In genomic region chr5:147860449-147861261, GRCm38 (mm10) we compare ENCODE assay signal across 8 mouse cellular contexts. TPM values are rescaled to one million over a fixed set of nuclear protein-coding genes. Genes with fewer than 3 reads are reported as not detected.
DNase-seq lines count a peak whose midpoint lies in the region; ATAC-seq lines count a peak whose summit lies in the region.

Pomp (plus strand) TSS chr5:147860461.

- H3K4me1 ChIP-seq in hindbrain, embryonic 16.5 days (ENCODE audit: control insufficient read depth, insufficient read depth, low read depth, low read length): peaks cover 17% of the 10 kb centered on the region

- H3K36me3 ChIP-seq in hindbrain, embryonic 16.5 days (ENCODE audit: control insufficient read depth, insufficient read depth, low read length): peaks cover 15% of the 10 kb centered on the region
- H3K36me3 ChIP-seq in macrophage (ENCODE audit: inconsistent target): peaks cover 24% of the 10 kb centered on the region

- peak; percentile 89 for DNase-seq in T-cell, adult 2 months (ENCODE audit: low spot score)
- peak; percentile 82 to 86 for DNase-seq in cerebellum, postnatal 36 days
- peak; percentile 89 for DNase-seq in gastrocnemius, adult 18-20 months (ENCODE audit: low spot score)
- peak; percentile 90 to 95 for DNase-seq in left cerebral cortex, adult 18-20 months (ENCODE audit: low spot score in 2 of 2)
- DNase-seq in right cerebral cortex, adult 18-20 months: peak; percentile 95
- DNase-seq in urinary bladder, postnatal 10 days (ENCODE audit: low spot score): peak; percentile 61

- peak within 1 kb of the TSS; percentile 79 for H3K27ac ChIP-seq in hindbrain, embryonic 16.5 days (ENCODE audit: low read depth, low read length)
- H3K27ac ChIP-seq in macrophage: peak within 1 kb of the TSS; percentile 80

- peaks cover 50% of the 10 kb centered on the region for H3K79me2 ChIP-seq in macrophage (ENCODE audit: inconsistent target)

- H3K9me3 ChIP-seq in hindbrain, embryonic 16.5 days (ENCODE audit: control insufficient read depth, low read length): no peaks in the 10 kb centered on the region

- no peaks in the 10 kb centered on the region for H3K27me3 ChIP-seq in hindbrain, embryonic 16.5 days (replicated peaks; ENCODE audit: control insufficient read depth, insufficient read depth, low read length)

- peak within 1 kb of the TSS; percentile 99 for H3K4me2 ChIP-seq in hindbrain, embryonic 16.5 days (ENCODE audit: low read length)

- peak within 1 kb of the TSS; percentile 92 for H3K9ac ChIP-seq in hindbrain, embryonic 16.5 days (ENCODE audit: low read depth, low read length)

- WGBS in hindbrain, embryonic 16.5 days: under 1% methylated on average over 57 of the region's 68 CpGs
- WGBS in macrophage (ENCODE audit: missing documents): under 1% methylated on average over 68 of the region's 68 CpGs

- peak; percentile 98 for ATAC-seq in hindbrain, embryonic 16.5 days

- H3K4me3 ChIP-seq in hindbrain, embryonic 16.5 days (ENCODE audit: low read length): peak within 1 kb of the TSS; percentile 95
- H3K4me3 ChIP-seq in macrophage (ENCODE audit: inconsistent target): peak within 1 kb of the TSS; percentile 93

RNA-seq across cellular contexts. Expression of gene Pomp, which starts in this region (rescaled TPM):
- total RNA-seq in gastrocnemius, adult 18-20 months (2021): 100 to 1,000 TPM; 138 to 152 TPM
- polyA plus RNA-seq in hindbrain, embryonic 16.5 days (2015; fragmentation: Nextera tagmentation; extraction: Ambion mirVana): 482 and 537 TPM in 2 replicates
- total RNA-seq in left cerebral cortex, adult 18-20 months (2021): 100 to 1,000 TPM; 190 to 199 TPM
- total RNA-seq in macrophage (2018; cell fraction: chromatin; rRNA removed): 100 to 1,000 TPM in 6 of 26 experiments, 10 to 100 TPM in 20; 20.1 to 126 (median 78.8) TPM
- total RNA-seq in macrophage (2018; cell fraction: cytosol; rRNA removed): 100 to 1,000 TPM; 158 to 370 (median 262) TPM
- total RNA-seq in macrophage (2018; cell fraction: nucleus; rRNA removed): 100 to 1,000 TPM in 4 of 26 experiments, 10 to 100 TPM in 22; 26.8 to 123 (median 62.0) TPM
- polyA plus RNA-seq in macrophage (2018): 325 to 524 TPM (median 378 TPM) in 3 replicates

Comparison
In these comparisons a context has a peak if more than half of its experiments do, and no peak if none do; other contexts are left out.
1. Peak in every context shown above with its lines: DNase-seq, ATAC-seq, H3K4me3 ChIP-seq and H3K27ac ChIP-seq.